Mouse (Mus musculus): ENCODE measurements around the gene Flcn. TPM values are rescaled to one million over a fixed set of nuclear protein-coding genes. Genes with fewer than 3 reads are reported as not detected.

Flcn gene
- polyA plus RNA-seq (2012; rRNA removed): 20.0 and 20.3 TPM in 2 replicates

GRCm38 (mm10) chr11:59809670-59810474, at the start of gene Flcn:
Gene Flcn, minus strand, starts transcription at chr11:59810016.
- TF ChIP-seq CTCF (IDR thresholded peaks at IDR 0.05; ENCODE audit: control insufficient read depth, insufficient read depth, insufficient replicate concordance, low read depth, low read length): no peak
- TF ChIP-seq POLR2A (IDR thresholded peaks at IDR 0.05; ENCODE audit: control insufficient read depth, low read depth, low read length): peak; percentile 93
- no peaks in the 10 kb centered on the region; the same call in 1 of the 2 replicates for H3K36me3 ChIP-seq (ENCODE audit: control insufficient read depth, insufficient read depth, low read length)
- no peaks in the 10 kb centered on the region for H3K27me3 ChIP-seq (ENCODE audit: control insufficient read depth, insufficient read depth, low read length)
- peak within 1 kb of the TSS; percentile 90 for H3K4me3 ChIP-seq (ENCODE audit: control insufficient read depth, low read depth, low read length)
- peaks cover 7% of the 10 kb centered on the region for H3K4me1 ChIP-seq (ENCODE audit: control insufficient read depth, insufficient read depth, low read length)
- H3K27ac ChIP-seq (ENCODE audit: control insufficient read depth, insufficient read depth, low read depth, low read length): peak within 1 kb of the TSS; percentile 98

GRCm38 (mm10) chr11:59852865-59853264, 43.0 kb upstream of the Flcn start:
- H3K36me3 ChIP-seq (ENCODE audit: control insufficient read depth, insufficient read depth, low read length): no peaks in the 10 kb centered on the region; the same call in 1 of the 2 replicates
- TF ChIP-seq CTCF (IDR thresholded peaks at IDR 0.05; ENCODE audit: control insufficient read depth, insufficient read depth, insufficient replicate concordance, low read depth, low read length): no peak
- TF ChIP-seq POLR2A (IDR thresholded peaks at IDR 0.05; ENCODE audit: control insufficient read depth, low read depth, low read length): no peak
- H3K4me1 ChIP-seq (ENCODE audit: control insufficient read depth, insufficient read depth, low read length): no peaks in the 10 kb centered on the region; the same call in 1 of the 2 replicates
- H3K27me3 ChIP-seq (ENCODE audit: control insufficient read depth, insufficient read depth, low read length): no peaks in the 10 kb centered on the region
- no peak overlapping the region for H3K4me3 ChIP-seq (ENCODE audit: control insufficient read depth, low read depth, low read length)
- H3K27ac ChIP-seq (ENCODE audit: control insufficient read depth, insufficient read depth, low read depth, low read length): no peak overlapping the region

- H3K27ac ChIP-seq (ENCODE audit: control insufficient read depth, insufficient read depth, low read depth, low read length): peak overlapping the region; percentile 76
- H3K36me3 ChIP-seq (ENCODE audit: control insufficient read depth, insufficient read depth, low read length): no peaks in the 10 kb centered on the region
- no peaks in the 10 kb centered on the region; the same call in 1 of the 2 replicates for H3K4me1 ChIP-seq (ENCODE audit: control insufficient read depth, insufficient read depth, low read length)
- TF ChIP-seq POLR2A (IDR thresholded peaks at IDR 0.05; ENCODE audit: control insufficient read depth, low read depth, low read length): 0 out of 2 replicates have a peak, but pooled peaks have one; percentile 55
- TF ChIP-seq CTCF (IDR thresholded peaks at IDR 0.05; ENCODE audit: control insufficient read depth, insufficient read depth, insufficient replicate concordance, low read depth, low read length): no peak
- H3K27me3 ChIP-seq (ENCODE audit: control insufficient read depth, insufficient read depth, low read length): no peaks in the 10 kb centered on the region
- H3K4me3 ChIP-seq (ENCODE audit: control insufficient read depth, low read depth, low read length): peak overlapping the region; percentile 95
Observed at GRCm38 (mm10) chr11:59847891-59848884, 38.4 kb upstream of the Flcn start.

- H3K27ac ChIP-seq (ENCODE audit: control insufficient read depth, insufficient read depth, low read depth, low read length): no peak overlapping the region
- no peaks in the 10 kb centered on the region for H3K27me3 ChIP-seq (ENCODE audit: control insufficient read depth, insufficient read depth, low read length)
- no peak overlapping the region for H3K4me3 ChIP-seq (ENCODE audit: control insufficient read depth, low read depth, low read length)
- no peaks in the 10 kb centered on the region for H3K36me3 ChIP-seq (ENCODE audit: control insufficient read depth, insufficient read depth, low read length)
- TF ChIP-seq POLR2A (IDR thresholded peaks at IDR 0.05; ENCODE audit: control insufficient read depth, low read depth, low read length): no peak
- peak; percentile 49; the same call in 1 of the 2 replicates for TF ChIP-seq CTCF (IDR thresholded peaks at IDR 0.05; ENCODE audit: control insufficient read depth, insufficient read depth, insufficient replicate concordance, low read depth, low read length)
- H3K4me1 ChIP-seq (ENCODE audit: control insufficient read depth, insufficient read depth, low read length): no peaks in the 10 kb centered on the region; the same call in 1 of the 2 replicates
Observed at GRCm38 (mm10) chr11:59847131-59847530, 37.3 kb upstream of the Flcn start.

GRCm38 (mm10) chr11:59846311-59846710, 36.5 kb upstream of the Flcn start:
- Histone ChIP-seq H3K36me3 (ENCODE audit: control insufficient read depth, insufficient read depth, low read length) (no peaks in the 10 kb centered on the region), H3K27ac (ENCODE audit: control insufficient read depth, insufficient read depth, low read depth, low read length) (no peak overlapping the region), H3K4me1 (ENCODE audit: control insufficient read depth, insufficient read depth, low read length) (no peaks in the 10 kb centered on the region; the same call in 1 of the 2 replicates), H3K4me3 (ENCODE audit: control insufficient read depth, low read depth, low read length) (no peak overlapping the region), H3K27me3 (ENCODE audit: control insufficient read depth, insufficient read depth, low read length) (no peaks in the 10 kb centered on the region)
- TF ChIP-seq POLR2A (IDR thresholded peaks at IDR 0.05; ENCODE audit: control insufficient read depth, low read depth, low read length) (no peak), CTCF (IDR thresholded peaks at IDR 0.05; ENCODE audit: control insufficient read depth, insufficient read depth, insufficient replicate concordance, low read depth, low read length) (no peak)

- Histone ChIP-seq H3K4me1 (ENCODE audit: control insufficient read depth, insufficient read depth, low read length) (peaks cover 2% of the 10 kb centered on the region), H3K27ac (ENCODE audit: control insufficient read depth, insufficient read depth, low read depth, low read length) (peak within 1 kb of the TSS; percentile 100)
- TF ChIP-seq POLR2A (IDR thresholded peaks at IDR 0.05; ENCODE audit: control insufficient read depth, low read depth, low read length) (peak; percentile 69; the same call in 1 of the 2 replicates), CTCF (IDR thresholded peaks at IDR 0.05; ENCODE audit: control insufficient read depth, insufficient read depth, insufficient replicate concordance, low read depth, low read length) (0 out of 2 replicates have a peak, but pooled peaks have one; percentile 0)
Observed at GRCm38 (mm10) chr11:59839459-59840126, 29.8 kb upstream of the Flcn start, which contains the start of gene Cops3. Gene Cops3, minus strand, starts transcription at chr11:59839838.

More at GRCm38 (mm10) chr11:59839459-59840126, 29.8 kb upstream of the Flcn start, which contains the start of gene Cops3:
- H3K27me3 ChIP-seq (ENCODE audit: control insufficient read depth, insufficient read depth, low read length): no peaks in the 10 kb centered on the region
- H3K36me3 ChIP-seq (ENCODE audit: control insufficient read depth, insufficient read depth, low read length): peaks cover 2% of the 10 kb centered on the region
- H3K4me3 ChIP-seq (ENCODE audit: control insufficient read depth, low read depth, low read length): peak within 1 kb of the TSS; percentile 100
